Mouse (Mus musculus) stomach, embryonic 16.5 days (tissue): ENCODE results near the gene Gm4894. TPM values are rescaled to one million over a fixed set of nuclear protein-coding genes. Genes with fewer than 3 reads are reported as not detected.

Experiments used
- ATAC-seq: fragments of 200-750 bp; cut with Nextera tagmentation; 2 replicates; pipeline ENCODE4 v1.8.0; 2017; ENCODE audit warnings: moderate number of reproducible peaks, moderate TSS enrichment; ENCODE audit not compliant: insufficient read depth, low FRiP score
- H3K27ac ChIP-seq: fragments of 300-500 bp; sonication (generic); 2 replicates; pipeline ENCODE4 v1.5.1; 2014; ENCODE audit warnings: low read length
- H3K27me3 ChIP-seq: fragments of 300-500 bp; sonication (generic); 2 replicates; pipeline ENCODE4 v1.6.1; 2014; ENCODE audit warnings: low read length, control low read depth, mixed read lengths; ENCODE audit not compliant: control insufficient read depth, insufficient read depth
- H3K36me3 ChIP-seq: fragments of 300-500 bp; sonication (generic); 2 replicates; pipeline ENCODE4 v1.6.1; 2014; ENCODE audit warnings: low read length; ENCODE audit not compliant: control insufficient read depth, insufficient read depth
- H3K4me1 ChIP-seq: fragments of 300-500 bp; sonication (generic); 2 replicates; pipeline ENCODE4 v1.6.1; 2014; ENCODE audit warnings: low read length, control low read depth, mixed read lengths; ENCODE audit not compliant: control insufficient read depth, insufficient read depth
- H3K4me2 ChIP-seq: fragments of 300-500 bp; sonication (generic); 2 replicates; pipeline ENCODE4 v1.6.1; 2014; ENCODE audit warnings: low read depth, low read length, mixed read lengths
- H3K4me3 ChIP-seq: fragments of 300-500 bp; sonication (generic); replicated peaks from 2 replicates; pipeline ENCODE4 v1.5.1; 2014; ENCODE audit warnings: mild to moderate bottlenecking, low read length
- H3K9ac ChIP-seq: fragments of 300-500 bp; sonication (generic); 2 replicates; pipeline ENCODE4 v1.6.1; 2014; ENCODE audit warnings: low read length
- H3K9me3 ChIP-seq: fragments of 300-500 bp; sonication (generic); replicated peaks from 2 replicates; pipeline ENCODE4 v1.6.1; 2016; ENCODE audit warnings: low read length, control low read depth; ENCODE audit not compliant: control insufficient read depth
- WGBS: fragments of 180-500 bp; shearing (Covaris S2); extraction: QIAGEN DNeasy Blood & Tissue Kit; methylation state at CpG from one replicate; pipeline ENCODE4 v1.1.7; 2014; 5-methylcytosine and 5-hydroxymethylcytosine counted together
- polyA plus RNA-seq: library from polyadenylated mRNA; unstranded; fragments of >200 nt; fragmentation: Nextera tagmentation; extraction: Ambion mirVana; gene quantifications from 2 replicates; pipeline ENCODE4 v1.2.1, GENCODE M21; 2015

Gm4894 gene
- polyA plus RNA-seq, 1 experiment from 2014 or later, result not detected

GRCm38 (mm10) chr9:49268949-49269348, 18.6 kb downstream of the Gm4894 start:
- 68% methylated on average over 7 of the region's 7 CpGs for WGBS
- no peak for ATAC-seq

DNA sequence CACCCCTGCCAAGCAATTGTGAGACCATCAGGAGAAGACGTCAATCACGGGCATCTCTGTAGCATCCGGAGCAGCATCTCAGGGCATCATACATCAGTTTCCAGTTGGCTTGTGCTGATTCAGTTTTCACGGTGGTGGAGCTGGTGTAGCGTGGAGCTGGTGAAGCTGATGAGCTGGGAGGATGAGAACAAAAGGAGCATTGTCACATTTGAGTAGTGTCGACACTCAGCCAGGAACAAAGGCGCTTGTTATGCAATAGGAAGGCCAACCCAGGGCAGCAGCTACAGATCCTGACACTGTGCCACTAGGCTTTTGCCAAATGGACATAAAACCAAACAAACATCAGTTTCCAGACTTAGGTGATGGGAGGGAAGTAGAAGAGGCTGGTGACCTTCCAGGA, 23.2 kb downstream of the Gm4894 start:
- H3K27ac ChIP-seq, result no peak overlapping the region
- no peak overlapping the region for H3K4me2 ChIP-seq
- no peaks in the 10 kb centered on the region for H3K27me3 ChIP-seq
- WGBS, result 79% methylated on average over 7 of the region's 7 CpGs
- no peak overlapping the region for H3K9ac ChIP-seq
- no peaks in the 10 kb centered on the region for H3K4me1 ChIP-seq
- ATAC-seq, result no peak
- no peaks in the 10 kb centered on the region for H3K36me3 ChIP-seq
- H3K4me3 ChIP-seq, result no peak overlapping the region
- H3K9me3 ChIP-seq, result no peaks in the 10 kb centered on the region

More at GRCm38 (mm10) chr9:49268949-49269348, 18.6 kb downstream of the Gm4894 start:
- H3K9ac ChIP-seq, result no peak overlapping the region
- H3K36me3 ChIP-seq, result no peaks in the 10 kb centered on the region
- H3K27ac ChIP-seq, result no peak overlapping the region
- H3K27me3 ChIP-seq, result no peaks in the 10 kb centered on the region
- no peak overlapping the region for H3K4me3 ChIP-seq
- H3K4me2 ChIP-seq, result no peak overlapping the region
- no peaks in the 10 kb centered on the region for H3K9me3 ChIP-seq
- H3K4me1 ChIP-seq, result no peaks in the 10 kb centered on the region

DNA sequence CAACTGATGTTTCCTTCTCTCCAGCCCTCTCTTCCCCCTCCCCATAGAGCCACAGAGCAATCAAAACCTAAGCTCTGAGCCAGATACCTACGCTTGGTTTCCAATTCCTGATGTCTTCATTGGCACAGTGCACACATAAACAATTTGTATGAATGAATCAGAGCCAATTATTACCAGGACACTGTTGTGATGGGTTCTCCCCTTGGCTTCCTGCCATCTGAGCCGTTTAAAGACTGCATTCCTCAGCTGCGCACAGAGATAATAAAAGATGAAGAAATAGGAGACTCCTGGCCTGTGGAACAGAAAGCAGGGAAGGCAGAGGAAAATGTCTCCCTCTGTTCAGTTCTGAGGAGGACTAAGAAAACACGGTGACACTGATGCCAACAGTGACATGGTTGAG, 25.6 kb downstream of the Gm4894 start:
- Histone ChIP-seq H3K4me2 (no peak overlapping the region), H3K4me1 (no peaks in the 10 kb centered on the region), H3K9me3 (no peaks in the 10 kb centered on the region), H3K36me3 (no peaks in the 10 kb centered on the region), H3K27ac (no peak overlapping the region), H3K9ac (no peak overlapping the region), H3K27me3 (no peaks in the 10 kb centered on the region), H3K4me3 (no peak overlapping the region)
- peak; percentile 47; the same call in 1 of the 2 replicates for ATAC-seq
- 44% methylated on average over 4 of the region's 4 CpGs for WGBS

DNA sequence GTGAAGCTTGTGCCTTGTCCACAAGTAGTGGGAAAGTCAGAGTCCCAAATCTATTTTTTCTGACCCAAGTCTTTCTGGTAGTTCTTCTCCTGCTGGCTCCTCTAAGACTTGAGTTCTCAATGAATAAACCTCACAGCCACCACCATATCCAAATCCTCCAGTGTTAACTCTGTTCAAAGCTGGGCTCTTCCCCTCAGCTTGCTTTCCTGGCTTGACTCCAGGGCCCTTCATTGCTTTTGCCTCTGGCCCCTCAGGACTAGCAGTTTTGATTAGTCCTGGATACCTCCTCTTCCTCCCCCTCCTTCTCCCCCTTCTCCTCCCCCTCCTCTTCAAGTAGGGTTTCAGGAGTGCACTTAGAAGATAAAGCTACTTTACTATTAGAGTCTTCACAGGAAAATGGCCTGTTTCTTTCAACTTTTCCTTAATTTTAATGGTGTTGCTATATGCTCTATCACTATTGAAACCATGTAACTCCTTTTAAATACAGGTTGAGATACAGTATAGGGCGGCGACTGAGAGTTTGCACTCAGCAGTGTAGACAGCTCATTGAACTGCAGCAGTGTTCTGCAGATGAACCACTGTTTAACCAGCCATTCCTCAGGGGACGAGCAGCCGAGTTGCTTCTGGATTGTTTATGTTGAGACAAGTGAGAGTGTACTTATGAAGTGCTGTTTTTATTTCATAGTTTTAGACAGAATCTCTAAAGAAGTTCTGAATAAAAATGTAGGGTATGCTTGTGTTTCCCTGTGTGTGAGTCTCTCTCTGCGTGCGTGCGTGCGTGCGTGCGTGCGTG, 26.4 kb downstream of the Gm4894 start:
- Histone ChIP-seq H3K4me3 (no peak overlapping the region), H3K4me1 (no peaks in the 10 kb centered on the region), H3K9me3 (no peaks in the 10 kb centered on the region), H3K4me2 (no peak overlapping the region), H3K36me3 (no peaks in the 10 kb centered on the region), H3K9ac (no peak overlapping the region), H3K27me3 (no peaks in the 10 kb centered on the region), H3K27ac (no peak overlapping the region)
- WGBS, result 71% methylated on average over 11 of the region's 11 CpGs
- no peak for ATAC-seq

- Histone ChIP-seq H3K36me3 (no peaks in the 10 kb centered on the region), H3K27ac (no peak overlapping the region), H3K4me1 (no peaks in the 10 kb centered on the region), H3K4me2 (no peak overlapping the region), H3K4me3 (no peak overlapping the region), H3K9me3 (no peaks in the 10 kb centered on the region), H3K9ac (no peak overlapping the region), H3K27me3 (no peaks in the 10 kb centered on the region)
- ATAC-seq, result no peak
- WGBS, result 56% methylated on average over 1 of the region's 1 CpGs
Measured at GRCm38 (mm10) chr9:49295101-49295500, 44.8 kb downstream of the Gm4894 start.

- no peaks in the 10 kb centered on the region for H3K27me3 ChIP-seq
- no peak for ATAC-seq
- H3K4me2 ChIP-seq, result no peak overlapping the region
- 71% methylated on average over 3 of the region's 3 CpGs for WGBS
- H3K9me3 ChIP-seq, result no peaks in the 10 kb centered on the region
- no peaks in the 10 kb centered on the region for H3K36me3 ChIP-seq
- no peak overlapping the region for H3K27ac ChIP-seq
- H3K4me1 ChIP-seq, result no peaks in the 10 kb centered on the region
- H3K9ac ChIP-seq, result no peak overlapping the region
- no peak overlapping the region for H3K4me3 ChIP-seq
Measured at GRCm38 (mm10) chr9:49307576-49307975, 57.2 kb downstream of the Gm4894 start.

DNA sequence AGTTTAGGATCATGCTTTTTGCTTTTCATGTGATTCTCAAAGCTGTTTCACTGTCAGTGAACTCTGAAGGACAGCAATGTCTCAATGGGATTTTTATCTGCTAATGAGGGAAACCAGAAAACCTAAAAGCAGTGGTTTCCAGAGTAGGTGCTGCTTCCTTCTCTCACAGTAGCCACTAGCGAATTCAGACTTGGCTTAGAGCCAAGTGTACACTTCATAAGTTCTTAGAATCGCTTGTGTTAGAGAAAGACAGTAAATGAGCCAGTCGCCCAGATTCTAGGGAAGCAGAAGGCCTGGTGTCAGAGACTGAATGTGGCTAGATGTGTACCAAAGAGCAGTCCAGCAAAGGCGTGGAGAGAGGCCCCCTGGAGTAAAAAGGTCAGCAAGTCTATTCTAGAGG, 60.5 kb downstream of the Gm4894 start:
- Histone ChIP-seq H3K9me3 (no peaks in the 10 kb centered on the region), H3K4me2 (no peak overlapping the region), H3K27ac (no peak overlapping the region), H3K9ac (no peak overlapping the region), H3K4me3 (no peak overlapping the region), H3K4me1 (no peaks in the 10 kb centered on the region), H3K36me3 (no peaks in the 10 kb centered on the region), H3K27me3 (no peaks in the 10 kb centered on the region)
- no peak for ATAC-seq
- 33% methylated on average over 4 of the region's 4 CpGs for WGBS

GRCm38 (mm10) chr9:49318638-49319037, 68.3 kb downstream of the Gm4894 start:
- Histone ChIP-seq H3K4me2 (no peak overlapping the region), H3K4me3 (no peak overlapping the region), H3K9me3 (no peaks in the 10 kb centered on the region), H3K9ac (no peak overlapping the region), H3K27ac (no peak overlapping the region), H3K36me3 (no peaks in the 10 kb centered on the region), H3K4me1 (no peaks in the 10 kb centered on the region), H3K27me3 (no peaks in the 10 kb centered on the region)
- no peak for ATAC-seq
